Mouse (Mus musculus) cerebellum, adult (tissue): Measurements from ENCODE around the gene Bag1.

ENCODE experiments used
- ATAC-seq: cut with Nextera tagmentation; 2 replicates; pipeline ENCODE4 v1.9.2; 2017; ENCODE audit warnings: mild to moderate bottlenecking, moderate library complexity, mixed read lengths; ENCODE audit not compliant: insufficient number of reproducible peaks, low FRiP score, low TSS enrichment

Bag1 gene

DNA sequence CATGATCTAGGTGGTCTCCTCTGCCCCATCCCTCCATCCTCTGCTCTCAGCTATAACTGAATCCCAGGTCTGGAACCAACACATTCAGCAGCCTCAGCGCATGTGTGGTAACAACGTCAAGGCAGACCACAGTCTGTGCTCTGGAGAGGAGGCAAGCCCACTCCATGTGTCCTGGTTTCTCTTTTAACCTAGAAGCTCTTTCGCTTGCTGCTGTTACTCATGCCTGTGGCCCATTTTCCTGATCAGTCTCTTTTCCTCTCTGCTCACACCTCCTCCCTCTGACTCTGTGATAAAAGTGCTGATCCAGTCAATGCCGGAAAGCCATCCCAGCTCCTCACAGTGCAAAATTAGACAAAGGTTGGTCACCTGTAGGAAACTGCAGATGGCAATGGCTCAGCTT lies 58.1 kb downstream of the Bag1 start:
- ATAC-seq: no peak

- no peak for ATAC-seq
Observed at GRCm38 (mm10) chr4:40889252-40889651, 58.8 kb downstream of the Bag1 start.

DNA sequence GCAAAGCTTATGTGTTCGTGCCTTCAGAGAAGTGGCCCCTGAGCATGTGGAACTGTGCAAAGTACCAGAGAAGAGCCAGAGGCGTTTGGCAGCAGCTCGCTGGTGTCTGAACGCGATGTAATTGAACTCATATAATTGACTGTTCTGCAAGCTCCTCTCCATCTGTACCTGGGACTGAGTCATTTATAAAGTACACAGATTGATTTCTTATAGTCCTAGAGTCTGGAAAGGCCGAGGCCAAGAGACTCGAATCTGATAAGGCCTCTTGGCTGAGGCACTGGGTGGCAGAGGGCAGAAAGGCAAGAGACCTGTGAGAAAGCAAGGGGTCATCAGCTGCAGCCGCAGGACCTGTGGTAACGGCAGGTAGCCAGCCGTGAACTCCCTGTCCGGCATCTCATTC lies 59.3 kb downstream of the Bag1 start:
- ATAC-seq: no peak
